In the genomic region with DNA sequence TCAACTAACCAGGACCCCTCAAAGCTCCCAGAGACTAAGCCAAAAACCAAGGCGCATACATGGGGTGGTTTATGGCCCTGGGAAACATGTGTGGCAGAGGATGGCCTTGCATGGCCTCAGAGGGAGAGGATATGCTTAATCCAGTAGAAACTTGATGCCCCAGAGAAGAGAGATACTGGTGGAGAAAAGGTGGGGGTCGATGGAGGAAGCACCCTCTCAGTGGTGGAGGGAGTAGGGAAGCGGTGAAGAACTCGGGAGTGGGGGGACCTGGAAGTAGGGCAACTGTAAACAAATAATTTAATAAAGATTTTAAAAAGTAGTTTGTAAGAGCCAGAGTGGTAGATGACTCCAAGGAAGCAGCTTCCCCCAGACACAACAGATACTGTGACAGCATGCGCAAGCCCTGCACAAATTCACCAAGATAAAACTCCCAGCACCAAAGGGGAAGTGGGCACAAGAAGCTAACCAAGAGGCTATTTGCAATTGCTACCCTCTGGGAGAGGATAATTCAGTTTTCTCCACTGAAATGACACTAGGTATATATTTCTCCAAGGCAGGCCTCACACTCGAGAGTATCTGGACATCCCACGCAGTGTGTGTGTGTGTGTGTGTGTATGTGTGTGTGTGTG, we compare ENCODE assay signal across 25 mouse cellular contexts. TPM values are rescaled to one million over a fixed set of nuclear protein-coding genes. Genes with fewer than 3 reads are reported as not detected.
DNase-seq lines count a peak whose midpoint lies in the region; ATAC-seq lines count a peak whose summit lies in the region.
"Had no signal": no experiment of that assay in that cellular context is flagged by ENCODE, and none has a peak within 500 bp of the region (broad histone marks: within the 10 kb centered on the region; RNA-seq: fewer than 3 reads in every experiment).

No protein-coding gene starts in this region.

- ATAC-seq in heart, embryonic 11.5 days (replicated peaks; ENCODE audit: insufficient number of reproducible peaks, low FRiP score, low TSS enrichment), result no peak
- ATAC-seq in granulocyte monocyte progenitor cell, adult 5-6 weeks (replicated peaks; ENCODE audit: poor library complexity, severe bottlenecking), result peak; percentile 98
- peak; percentile 93 for ATAC-seq in megakaryocyte, adult 5-6 weeks (ENCODE audit: poor library complexity, severe bottlenecking)
- ATAC-seq: forebrain, embryonic 14.5 days; forebrain, embryonic 16.5 days had no signal

- H3K27ac ChIP-seq in heart, embryonic 11.5 days (ENCODE audit: low read depth, low read length), result no peak overlapping the region
- H3K27ac ChIP-seq: embryonic facial prominence, embryonic 13.5 days; embryonic facial prominence, embryonic 15.5 days; forebrain, embryonic 10.5 days; forebrain, embryonic 12.5 days had no signal

- H3K4me3 ChIP-seq in heart, embryonic 11.5 days (ENCODE audit: low read depth, low read length), result no peak overlapping the region
- H3K4me3 ChIP-seq: embryonic facial prominence, embryonic 13.5 days; embryonic facial prominence, embryonic 15.5 days; erythroblast, embryonic 14.5 days; forebrain, embryonic 10.5 days; forebrain, embryonic 12.5 days had no signal

- intact Hi-C loops in left cerebral cortex, postnatal 36 days (cut with DNase I), result no loop called here

- no peaks in the 10 kb centered on the region for H3K36me3 ChIP-seq in heart, embryonic 11.5 days (ENCODE audit: control insufficient read depth, insufficient read depth, low read length)
- H3K36me3 ChIP-seq: embryonic facial prominence, embryonic 13.5 days; embryonic facial prominence, embryonic 15.5 days; forebrain, embryonic 10.5 days; forebrain, embryonic 12.5 days had no signal

- H3K9me3 ChIP-seq in heart, embryonic 11.5 days (replicated peaks; ENCODE audit: control insufficient read depth, low read length), result no peaks in the 10 kb centered on the region
- H3K9me3 ChIP-seq: embryonic facial prominence, embryonic 13.5 days; embryonic facial prominence, embryonic 15.5 days; forebrain, embryonic 10.5 days; forebrain, embryonic 12.5 days had no signal

- no peaks in the 10 kb centered on the region for H3K27me3 ChIP-seq in heart, embryonic 11.5 days (ENCODE audit: control insufficient read depth, insufficient read depth, low read length)
- H3K27me3 ChIP-seq: embryonic facial prominence, embryonic 13.5 days; embryonic facial prominence, embryonic 15.5 days; forebrain, embryonic 12.5 days had no signal

- H3K4me2 ChIP-seq in heart, embryonic 11.5 days, result no peak overlapping the region
- H3K4me2 ChIP-seq: embryonic facial prominence, embryonic 13.5 days; embryonic facial prominence, embryonic 15.5 days; forebrain, embryonic 12.5 days had no signal

- no peak overlapping the region for H3K9ac ChIP-seq in heart, embryonic 11.5 days (ENCODE audit: low read depth, low read length)
- H3K9ac ChIP-seq: embryonic facial prominence, embryonic 13.5 days; embryonic facial prominence, embryonic 15.5 days; forebrain, embryonic 12.5 days had no signal

- 79% methylated on average over 7 of the region's 7 CpGs for WGBS in heart, embryonic 11.5 days (ENCODE audit: insufficient replicate concordance)

- no peaks in the 10 kb centered on the region for H3K4me1 ChIP-seq in heart, embryonic 11.5 days (ENCODE audit: control insufficient read depth, insufficient read depth, low read length)
- H3K4me1 ChIP-seq: embryonic facial prominence, embryonic 13.5 days; embryonic facial prominence, embryonic 15.5 days; forebrain, embryonic 10.5 days; forebrain, embryonic 12.5 days had no signal

- DNase-seq in heart, adult 11 months, result peak; percentile 35
- DNase-seq in layer of hippocampus, postnatal 25 days (ENCODE audit: extremely low spot score in 1 of 2, low spot score in 1 of 2), result no peak
- no peak for DNase-seq in left cerebral cortex, postnatal 36 days (ENCODE audit: low spot score in 2 of 2)
- DNase-seq in ovary, postnatal 14 days (ENCODE audit: low spot score), result no peak
- DNase-seq: adrenal gland, adult 2 months; adrenal gland, postnatal 10 days; adrenal gland, postnatal 25 days; cerebellum, adult 11-12 months; cerebellum, adult 2 months; cerebellum, adult 9-10 months; cerebellum, postnatal 10 days; cerebellum, postnatal 25 days; embryo, embryonic 11 days had no signal

RNA-seq across cellular contexts. Expression of gene Gpr141, which starts 50.7 kb away (rescaled TPM):
- polyA plus RNA-seq in heart, embryonic 11.5 days (2014; fragmentation: Nextera tagmentation; extraction: Ambion mirVana), result 0.17 TPM in 1 of 2 replicates, not detected in the other
- total RNA-seq in granulocyte monocyte progenitor cell, adult 5-6 weeks (2014; fragmentation: Nextera tagmentation), result 18.1 and 23.9 TPM in 2 replicates
- total RNA-seq in granulocyte monocyte progenitor cell, adult 5-6 weeks (2017), result 32.4 and 37.0 TPM in 2 replicates
- total RNA-seq in megakaryocyte, adult 5-6 weeks (2015), result 151 and 163 TPM in 2 replicates
- total RNA-seq in megakaryocyte, adult 5-6 weeks (2017), result 201 and 203 TPM in 2 replicates
- total RNA-seq in layer of hippocampus, postnatal 25 days (2021), result not detected
- total RNA-seq in left cerebral cortex, postnatal 36 days (2021), result not detected
- total RNA-seq: adrenal gland, postnatal 25 days; ES-E14; MEL had no signal
- polyA plus RNA-seq: adrenal gland, adult 2 months; cerebellum, adult 2 months; erythroblast, embryonic 14.5 days; forebrain, embryonic 12.5 days; forebrain, embryonic 16.5 days had no signal

Comparison
In these comparisons a context has a peak if more than half of its experiments do, and no peak if none do; other contexts are left out.
1. RNA of gene Gpr141, which starts 50.7 kb away (total RNA-seq): 151 to 203 TPM in megakaryocyte, adult 5-6 weeks and 18.1 to 37.0 TPM in granulocyte monocyte progenitor cell, adult 5-6 weeks; not detected in layer of hippocampus, postnatal 25 days and not detected in left cerebral cortex, postnatal 36 days; every median in the first group is over 10 times any median in the second.